ENCODE assay signal across 8 mouse cellular contexts in genomic region chr7:28371514-28371989, GRCm38 (mm10). TPM values are rescaled to one million over a fixed set of nuclear protein-coding genes. Genes with fewer than 3 reads are reported as not detected.
DNase-seq lines count a peak whose midpoint lies in the region; ATAC-seq and TF ChIP-seq lines count a peak whose summit lies in the region.

No protein-coding gene starts in this region.

- no peak for TF ChIP-seq POLR2A in testis, adult 2 months (IDR thresholded peaks at IDR 0.05; ENCODE audit: control insufficient read depth, low read depth, low read length)

- peak overlapping the region; percentile 86 for H3K4me3 ChIP-seq in forebrain, embryonic 11.5 days (ENCODE audit: low read depth, low read length)
- peak overlapping the region; percentile 84 for H3K4me3 ChIP-seq in limb, embryonic 12.5 days (replicated peaks)
- peak overlapping the region; percentile 73 for H3K4me3 ChIP-seq in midbrain, embryonic 14.5 days (replicated peaks; ENCODE audit: low read depth, low read length)
- H3K4me3 ChIP-seq in testis, adult 2 months (ENCODE audit: control insufficient read depth, low read depth, low read length) = peak overlapping the region; percentile 92

- peak overlapping the region; percentile 91 for H3K9ac ChIP-seq in forebrain, embryonic 11.5 days (ENCODE audit: low read length)
- peak overlapping the region; percentile 91 for H3K9ac ChIP-seq in limb, embryonic 12.5 days (replicated peaks)
- peak overlapping the region; percentile 69 for H3K9ac ChIP-seq in midbrain, embryonic 14.5 days (replicated peaks; ENCODE audit: low read length)

- no peaks in the 10 kb centered on the region for H3K27me3 ChIP-seq in forebrain, embryonic 11.5 days (ENCODE audit: control insufficient read depth, insufficient read depth, low read length)
- no peaks in the 10 kb centered on the region for H3K27me3 ChIP-seq in limb, embryonic 12.5 days
- H3K27me3 ChIP-seq in midbrain, embryonic 14.5 days (ENCODE audit: control insufficient read depth, insufficient read depth, low read length) = no peaks in the 10 kb centered on the region
- no peaks in the 10 kb centered on the region for H3K27me3 ChIP-seq in testis, adult 2 months (ENCODE audit: control insufficient read depth, insufficient read depth, low read length)

- peaks cover 19% of the 10 kb centered on the region for H3K4me1 ChIP-seq in forebrain, embryonic 11.5 days (replicated peaks; ENCODE audit: control insufficient read depth, insufficient read depth, low read length)
- H3K4me1 ChIP-seq in limb, embryonic 12.5 days (replicated peaks) = peaks cover 35% of the 10 kb centered on the region
- H3K4me1 ChIP-seq in midbrain, embryonic 14.5 days (ENCODE audit: control insufficient read depth, insufficient read depth, low read length) = peaks cover 26% of the 10 kb centered on the region
- H3K4me1 ChIP-seq in testis, adult 2 months (ENCODE audit: control insufficient read depth, insufficient read depth, low read length) = peaks cover 26% of the 10 kb centered on the region

- intact Hi-C loops in heart, postnatal 36 days (cut with DNase I) = loop anchor here (2.0 to 10.0 kb wide), 3 partner anchors 21 to 1037 kb away; partner anchors contain the start of genes Ltbp4 and Rps16

- under 1% methylated on average over 39 of the region's 43 CpGs for WGBS in forebrain, embryonic 11.5 days
- WGBS in limb, embryonic 12.5 days = 0% methylated on average over 43 of the region's 43 CpGs
- WGBS in midbrain, embryonic 14.5 days = under 1% methylated on average over 42 of the region's 43 CpGs

- TF ChIP-seq CTCF in testis, adult 2 months (IDR thresholded peaks at IDR 0.05; ENCODE audit: control insufficient read depth, insufficient read depth, insufficient replicate concordance, low read depth, low read length) = no peak

- no peaks in the 10 kb centered on the region for H3K9me3 ChIP-seq in forebrain, embryonic 11.5 days (ENCODE audit: control insufficient read depth, low read length)
- no peaks in the 10 kb centered on the region for H3K9me3 ChIP-seq in limb, embryonic 12.5 days
- no peaks in the 10 kb centered on the region for H3K9me3 ChIP-seq in midbrain, embryonic 14.5 days (ENCODE audit: control insufficient read depth, low read length)

- peak; percentile 68 for DNase-seq in adrenal gland, adult 2 months
- no peak for DNase-seq in adrenal gland, postnatal 4 days (ENCODE audit: low spot score in 2 of 2)
- peak; percentile 87 for DNase-seq in forebrain, embryonic 11.5 days (ENCODE audit: low spot score)
- peak; percentile 78 to 82 for DNase-seq in heart, postnatal 36 days
- DNase-seq in midbrain, embryonic 14.5 days = peak; percentile 68
- DNase-seq in cerebellum, postnatal 14 days = no peak

- H3K36me3 ChIP-seq in forebrain, embryonic 11.5 days (ENCODE audit: control insufficient read depth, insufficient read depth, low read length) = peaks cover 5% of the 10 kb centered on the region; the same call in 1 of the 2 replicates
- peaks cover 39% of the 10 kb centered on the region for H3K36me3 ChIP-seq in limb, embryonic 12.5 days
- peaks cover 22% of the 10 kb centered on the region for H3K36me3 ChIP-seq in midbrain, embryonic 14.5 days (ENCODE audit: control insufficient read depth, insufficient read depth, low read length)
- H3K36me3 ChIP-seq in testis, adult 2 months (ENCODE audit: control insufficient read depth, insufficient read depth, low read length) = no peaks in the 10 kb centered on the region; the same call in 1 of the 2 replicates

- H3K27ac ChIP-seq in forebrain, embryonic 11.5 days (ENCODE audit: low read depth, low read length) = peak overlapping the region; percentile 87
- H3K27ac ChIP-seq in limb, embryonic 12.5 days = peak overlapping the region; percentile 95
- peak overlapping the region; percentile 83 for H3K27ac ChIP-seq in midbrain, embryonic 14.5 days (replicated peaks; ENCODE audit: low read depth, low read length)
- H3K27ac ChIP-seq in testis, adult 2 months (ENCODE audit: control insufficient read depth, insufficient read depth, low read depth, low read length) = peak overlapping the region; percentile 90

- peak overlapping the region; percentile 85 for H3K4me2 ChIP-seq in forebrain, embryonic 11.5 days (ENCODE audit: low read depth, low read length, severe bottlenecking)
- H3K4me2 ChIP-seq in limb, embryonic 12.5 days = peak overlapping the region; percentile 98
- H3K4me2 ChIP-seq in midbrain, embryonic 14.5 days (ENCODE audit: low read length) = peak overlapping the region; percentile 92

- ATAC-seq in forebrain, embryonic 11.5 days (replicated peaks; ENCODE audit: low FRiP score) = peak; percentile 8; the same call in 1 of the 2 replicates
- peak; percentile 4; the same call in 1 of the 2 replicates for ATAC-seq in limb, embryonic 12.5 days (ENCODE audit: insufficient number of reproducible peaks, insufficient read depth, low FRiP score, low TSS enrichment, low read depth)
- no peak for ATAC-seq in midbrain, embryonic 14.5 days (ENCODE audit: low FRiP score, low TSS enrichment)

RNA-seq across cellular contexts. Expression of gene Plekhg2, which starts 0.8 kb away (rescaled TPM):
- 10 to 100 TPM; 14.9 to 15.6 TPM for total RNA-seq in adrenal gland, adult 2 months (2021)
- polyA plus RNA-seq in adrenal gland, adult 2 months (2012; rRNA removed) = 22.5 and 23.2 TPM in 2 replicates
- 10 to 100 TPM; 39.3 to 47.2 TPM for total RNA-seq in adrenal gland, postnatal 4 days (2021)
- polyA plus RNA-seq in forebrain, embryonic 11.5 days (2014; fragmentation: Nextera tagmentation; extraction: Ambion mirVana) = 81.2 and 81.3 TPM in 2 replicates
- 10 to 100 TPM; 15.1 to 15.8 TPM for total RNA-seq in heart, postnatal 36 days (2021)
- polyA plus RNA-seq in limb, embryonic 12.5 days (2016; fragmentation: Nextera tagmentation; extraction: Ambion mirVana) = 96.9 and 106 TPM in 2 replicates
- 17.7 and 22.9 TPM in 2 replicates for polyA plus RNA-seq in midbrain, embryonic 14.5 days (2014; fragmentation: Nextera tagmentation; extraction: Ambion mirVana)
- polyA plus RNA-seq in testis, adult 2 months (2012; rRNA removed) = 14.7 and 20.1 TPM in 2 replicates

RNA-seq across cellular contexts. Expression of gene Zfp36, which starts 8.5 kb away (rescaled TPM):
- total RNA-seq in adrenal gland, adult 2 months (2021) = 10 to 100 TPM; 16.3 to 19.4 TPM
- polyA plus RNA-seq in adrenal gland, adult 2 months (2012; rRNA removed) = 25.9 and 32.3 TPM in 2 replicates
- 10 to 100 TPM; 12.0 to 13.3 TPM for total RNA-seq in adrenal gland, postnatal 4 days (2021)
- polyA plus RNA-seq in forebrain, embryonic 11.5 days (2014; fragmentation: Nextera tagmentation; extraction: Ambion mirVana) = 4.5 and 5.2 TPM in 2 replicates
- total RNA-seq in heart, postnatal 36 days (2021) = 10 to 100 TPM; 14.7 to 29.0 TPM
- 7.1 and 7.7 TPM in 2 replicates for polyA plus RNA-seq in limb, embryonic 12.5 days (2016; fragmentation: Nextera tagmentation; extraction: Ambion mirVana)
- polyA plus RNA-seq in midbrain, embryonic 14.5 days (2014; fragmentation: Nextera tagmentation; extraction: Ambion mirVana) = 1.8 and 3.4 TPM in 2 replicates
- 3.8 and 4.9 TPM in 2 replicates for polyA plus RNA-seq in testis, adult 2 months (2012; rRNA removed)

RNA-seq across cellular contexts. Expression of gene Med29, which starts 21.0 kb away (rescaled TPM):
- 10 to 100 TPM; 39.6 to 49.7 TPM for total RNA-seq in adrenal gland, adult 2 months (2021)
- 72.1 and 88.5 TPM in 2 replicates for polyA plus RNA-seq in adrenal gland, adult 2 months (2012; rRNA removed)
- total RNA-seq in adrenal gland, postnatal 4 days (2021) = 10 to 100 TPM; 24.2 to 26.1 TPM
- 40.1 and 46.1 TPM in 2 replicates for polyA plus RNA-seq in forebrain, embryonic 11.5 days (2014; fragmentation: Nextera tagmentation; extraction: Ambion mirVana)
- 10 to 100 TPM; 18.2 to 20.1 TPM for total RNA-seq in heart, postnatal 36 days (2021)
- polyA plus RNA-seq in limb, embryonic 12.5 days (2016; fragmentation: Nextera tagmentation; extraction: Ambion mirVana) = 45.4 and 51.6 TPM in 2 replicates
- 38.3 and 47.9 TPM in 2 replicates for polyA plus RNA-seq in midbrain, embryonic 14.5 days (2014; fragmentation: Nextera tagmentation; extraction: Ambion mirVana)
- 129 and 135 TPM in 2 replicates for polyA plus RNA-seq in testis, adult 2 months (2012; rRNA removed)

RNA-seq across cellular contexts. Expression of gene Rps16, which starts 21.1 kb away (rescaled TPM):
- total RNA-seq in adrenal gland, adult 2 months (2021) = 1,000 to 10,000 TPM in 1 of 2 experiments, 100 to 1,000 TPM in 1; 895 to 1,085 TPM
- 555 and 709 TPM in 2 replicates for polyA plus RNA-seq in adrenal gland, adult 2 months (2012; rRNA removed)
- total RNA-seq in adrenal gland, postnatal 4 days (2021) = 1,000 to 10,000 TPM; 1,647 to 1,689 TPM
- 727 and 782 TPM in 2 replicates for polyA plus RNA-seq in forebrain, embryonic 11.5 days (2014; fragmentation: Nextera tagmentation; extraction: Ambion mirVana)
- total RNA-seq in heart, postnatal 36 days (2021) = 100 to 1,000 TPM; 494 to 516 TPM
- 915 and 927 TPM in 2 replicates for polyA plus RNA-seq in limb, embryonic 12.5 days (2016; fragmentation: Nextera tagmentation; extraction: Ambion mirVana)
- 580 and 617 TPM in 2 replicates for polyA plus RNA-seq in midbrain, embryonic 14.5 days (2014; fragmentation: Nextera tagmentation; extraction: Ambion mirVana)
- polyA plus RNA-seq in testis, adult 2 months (2012; rRNA removed) = 227 and 277 TPM in 2 replicates

RNA-seq across cellular contexts. Expression of gene Paf1, which starts 21.2 kb away (rescaled TPM):
- 100 to 1,000 TPM in 1 of 2 experiments, 10 to 100 TPM in 1; 73.4 to 104 TPM for total RNA-seq in adrenal gland, adult 2 months (2021)
- 323 and 399 TPM in 2 replicates for polyA plus RNA-seq in adrenal gland, adult 2 months (2012; rRNA removed)
- 10 to 100 TPM; 71.8 to 93.4 TPM for total RNA-seq in adrenal gland, postnatal 4 days (2021)
- polyA plus RNA-seq in forebrain, embryonic 11.5 days (2014; fragmentation: Nextera tagmentation; extraction: Ambion mirVana) = 82.0 and 82.9 TPM in 2 replicates
- 10 to 100 TPM; 38.8 to 48.0 TPM for total RNA-seq in heart, postnatal 36 days (2021)
- polyA plus RNA-seq in limb, embryonic 12.5 days (2016; fragmentation: Nextera tagmentation; extraction: Ambion mirVana) = 83.0 and 86.8 TPM in 2 replicates
- polyA plus RNA-seq in midbrain, embryonic 14.5 days (2014; fragmentation: Nextera tagmentation; extraction: Ambion mirVana) = 78.0 and 81.9 TPM in 2 replicates
- polyA plus RNA-seq in testis, adult 2 months (2012; rRNA removed) = 84.1 and 97.0 TPM in 2 replicates

Comparison
In these comparisons a context has a peak if more than half of its experiments do, and no peak if none do; other contexts are left out.
1. DNase-seq: peak in adrenal gland, adult 2 months (single experiment), forebrain, embryonic 11.5 days (single experiment), heart, postnatal 36 days (2 of 2) and midbrain, embryonic 14.5 days (single experiment); none in adrenal gland, postnatal 4 days (0 of 2) and cerebellum, postnatal 14 days (0 of 2).
2. Peak in every context shown above with its lines, with median percentiles within 50 percentile points of each other: H3K27ac ChIP-seq, H3K4me2 ChIP-seq, H3K4me3 ChIP-seq and H3K9ac ChIP-seq.